Mouse (Mus musculus) ovary, postnatal 36 days (tissue): ENCODE measurements around the gene Apba1.

Experiments used
- DNase-seq: peaks from one replicate; pipeline ENCODE4 v3.0.0; 2022; ENCODE audit warnings: low spot score, mixed read lengths

The Apba1 gene

DNA sequence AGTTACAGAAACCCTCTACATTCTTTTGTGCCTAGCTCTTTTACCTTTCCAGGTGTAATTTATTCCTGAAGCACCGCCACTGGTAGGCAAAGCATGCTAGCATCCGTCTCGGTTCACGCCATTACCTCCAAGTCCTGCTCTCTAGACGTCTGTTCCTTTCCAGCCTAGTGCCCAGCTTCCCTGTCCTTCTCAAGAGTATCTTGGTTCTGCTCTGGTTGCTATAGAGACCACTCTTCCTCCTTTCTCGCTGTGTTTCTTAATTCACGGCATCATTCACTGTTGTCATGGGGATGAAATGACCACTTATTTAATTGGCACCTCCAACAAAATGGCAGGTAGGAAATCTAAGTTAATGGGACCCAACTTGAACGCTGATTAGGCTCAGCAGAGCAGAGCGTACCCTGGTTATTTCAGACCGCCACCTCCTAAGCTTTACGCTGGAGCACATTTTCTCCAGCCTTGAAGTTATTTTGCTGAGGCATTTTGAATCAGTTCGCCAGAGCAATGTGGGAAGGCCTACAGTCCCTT, 182.8 kb downstream of the Apba1 start:
- DNase-seq = no peak

DNA sequence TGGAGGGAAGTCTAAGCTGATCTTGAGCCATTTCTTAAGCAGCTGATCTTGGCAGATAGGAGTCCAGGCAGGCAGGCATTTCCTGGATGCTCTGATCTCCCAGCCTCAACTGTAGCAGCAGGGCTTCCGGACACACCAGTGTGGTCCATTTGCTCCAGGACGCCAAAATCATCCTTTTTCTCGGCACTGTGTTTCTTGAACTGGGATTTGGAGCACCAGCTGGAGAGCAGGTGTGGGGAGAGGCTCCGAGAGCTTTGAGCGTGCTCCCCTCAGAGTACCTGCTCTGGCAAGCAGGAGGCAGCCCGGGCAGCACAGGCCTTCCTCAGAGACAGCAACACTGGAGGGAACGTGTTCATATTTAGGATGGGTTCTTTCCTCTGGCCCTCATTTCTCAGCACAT, 184.2 kb downstream of the Apba1 start:
- no peak for DNase-seq

DNA sequence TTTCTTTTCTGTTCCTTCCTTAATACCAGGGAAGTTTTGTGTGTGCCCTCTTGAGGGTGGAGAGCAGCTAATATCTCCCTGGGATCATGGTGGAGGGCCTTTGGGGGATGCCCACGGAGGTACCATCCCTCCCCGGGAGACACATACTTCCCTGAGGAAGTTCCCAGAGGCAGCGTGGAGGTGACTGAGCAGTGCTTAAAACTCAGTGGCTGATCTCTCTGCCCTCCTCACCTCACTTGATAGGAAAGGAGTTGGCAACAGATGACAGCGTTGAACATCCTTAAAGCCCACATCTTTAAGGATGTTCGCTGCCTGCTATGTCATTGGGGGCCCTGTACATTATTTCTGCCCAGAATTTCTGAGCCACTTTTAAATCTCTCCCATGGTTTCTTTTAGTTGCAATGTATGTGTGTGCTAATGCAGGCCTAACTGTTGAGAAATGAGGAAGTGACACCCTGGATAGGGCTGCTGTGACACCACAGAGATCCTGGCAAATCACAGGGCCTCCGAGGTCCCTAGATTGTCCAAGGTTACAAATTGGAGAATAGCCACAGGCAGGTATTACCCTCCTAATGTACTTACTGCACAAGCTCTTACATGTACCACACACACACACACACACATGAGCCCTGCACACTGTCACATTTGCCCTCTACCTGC, 187.5 kb downstream of the Apba1 start:
- DNase-seq = no peak

DNA sequence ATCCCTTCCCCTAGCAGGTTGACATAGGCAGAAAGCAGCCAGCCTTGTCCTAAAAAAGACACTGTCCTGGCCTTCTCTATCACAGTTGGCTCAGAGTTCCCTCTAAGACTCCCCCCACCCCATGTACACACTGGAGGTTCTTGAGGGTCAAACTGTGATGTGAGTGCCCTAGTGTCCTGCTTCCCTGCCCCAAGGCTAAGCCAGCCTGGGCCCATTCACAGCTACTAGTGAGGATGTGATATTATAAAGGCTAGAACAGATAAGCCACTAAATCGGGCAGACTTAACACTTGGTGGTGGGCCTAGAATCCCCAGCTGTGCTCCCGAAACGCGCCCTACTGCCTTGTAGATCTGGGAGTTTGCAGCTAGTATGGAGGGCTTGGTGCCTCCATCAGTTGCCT, 188.1 kb downstream of the Apba1 start:
- no peak for DNase-seq

DNA sequence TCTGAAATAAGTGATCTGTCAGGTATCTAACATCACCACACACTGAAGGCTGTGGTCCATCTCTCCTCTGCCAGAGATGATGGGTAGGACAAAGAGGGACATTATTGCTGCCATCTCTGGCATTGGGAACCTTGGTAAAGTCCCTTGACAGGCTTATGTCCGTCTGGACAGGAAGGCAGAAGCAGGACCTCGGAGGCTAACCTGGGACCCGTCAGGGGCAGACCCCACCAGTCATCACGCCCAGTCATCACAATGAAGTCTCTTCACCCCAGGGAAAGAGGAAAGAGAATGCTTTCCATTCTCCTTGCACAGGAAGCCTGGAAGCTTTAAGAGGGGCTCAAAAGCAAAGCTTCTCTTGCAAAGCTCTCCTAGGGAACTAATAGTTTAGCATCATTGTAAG, 189.2 kb downstream of the Apba1 start:
- DNase-seq = no peak

DNA sequence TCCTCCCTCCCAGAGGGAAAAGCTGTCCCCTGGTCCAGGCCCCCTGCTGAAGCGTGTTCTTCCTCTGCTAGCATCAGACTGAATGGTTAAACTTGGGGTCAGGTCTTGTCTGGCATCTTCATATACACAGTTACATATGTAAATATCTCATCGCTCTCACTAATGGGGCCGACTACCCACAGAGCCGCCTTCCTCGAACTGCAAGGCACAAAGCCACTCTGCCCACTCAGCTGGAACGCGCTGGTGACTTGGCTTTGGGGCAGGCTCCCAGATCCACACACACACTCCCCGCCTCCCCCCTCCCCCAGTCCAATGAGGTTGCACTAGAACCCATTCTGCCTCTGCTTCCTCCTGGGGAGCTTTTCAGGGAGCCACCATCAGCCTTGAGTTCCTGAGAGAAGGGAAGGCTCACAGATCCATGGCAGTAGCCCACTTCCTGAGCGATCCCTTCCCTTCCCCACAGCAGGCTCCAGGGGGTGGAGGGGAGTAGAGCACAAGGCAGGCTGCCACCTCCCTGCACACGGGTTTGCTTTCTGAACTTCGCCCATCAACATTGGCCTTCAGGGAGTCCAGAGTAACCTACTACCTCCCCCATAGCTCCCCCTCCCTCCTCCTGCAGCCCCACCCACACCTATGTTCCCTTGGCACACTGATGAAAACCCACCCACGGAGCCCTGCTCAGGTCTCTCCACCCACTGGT, 189.8 kb downstream of the Apba1 start:
- DNase-seq = no peak

DNA sequence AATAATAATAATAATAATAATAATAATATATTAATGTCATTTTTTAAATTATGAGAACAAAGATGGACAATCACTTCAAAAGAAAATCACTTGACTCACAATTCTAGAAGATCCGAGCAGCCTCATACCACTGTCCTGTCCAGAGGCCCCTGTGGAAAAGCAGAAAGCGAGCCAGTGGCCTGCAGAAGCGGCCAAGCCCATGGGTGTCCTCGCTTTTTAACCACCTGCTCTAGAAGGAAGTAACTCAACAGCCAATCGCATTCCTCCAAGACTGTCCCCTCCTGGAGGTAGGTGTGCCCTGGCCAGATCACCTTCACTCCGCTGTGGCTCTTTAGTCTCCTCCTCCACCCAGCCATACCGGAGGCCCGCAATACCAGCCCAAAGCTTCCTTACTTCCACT, 196.8 kb downstream of the Apba1 start:
- no peak for DNase-seq

DNA sequence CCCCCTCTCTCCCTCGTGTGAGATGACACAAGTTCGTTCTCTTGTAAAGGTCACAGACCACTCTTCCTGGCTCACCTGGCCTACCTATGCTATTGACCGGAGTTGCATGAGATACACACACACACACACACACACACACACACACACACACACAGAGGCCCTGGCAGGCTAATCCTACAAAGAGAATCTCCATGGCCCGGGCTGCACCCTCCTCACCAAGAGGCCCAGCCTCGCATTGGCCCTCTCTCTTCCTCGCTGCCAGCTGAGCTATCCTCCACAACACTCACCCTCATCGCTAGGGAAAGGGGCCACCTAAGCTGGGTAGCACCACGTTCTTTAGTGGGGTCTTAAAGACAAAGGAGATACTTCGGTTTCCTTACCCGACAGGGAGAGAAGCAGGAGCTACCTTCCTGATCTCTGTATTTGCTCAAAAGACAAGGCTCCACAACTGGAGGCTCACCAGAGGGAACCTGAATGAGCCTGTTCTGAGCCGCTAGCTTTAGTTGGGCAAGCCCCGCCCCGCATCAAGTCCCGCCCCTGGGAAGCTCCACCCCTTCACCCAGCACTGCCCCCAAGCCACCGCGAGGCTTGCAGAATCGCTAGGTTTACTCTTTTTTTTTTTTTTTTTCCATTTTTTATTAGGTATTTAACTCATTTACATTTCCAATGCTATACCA, 197.8 kb downstream of the Apba1 start:
- peak; percentile 35 for DNase-seq

DNA sequence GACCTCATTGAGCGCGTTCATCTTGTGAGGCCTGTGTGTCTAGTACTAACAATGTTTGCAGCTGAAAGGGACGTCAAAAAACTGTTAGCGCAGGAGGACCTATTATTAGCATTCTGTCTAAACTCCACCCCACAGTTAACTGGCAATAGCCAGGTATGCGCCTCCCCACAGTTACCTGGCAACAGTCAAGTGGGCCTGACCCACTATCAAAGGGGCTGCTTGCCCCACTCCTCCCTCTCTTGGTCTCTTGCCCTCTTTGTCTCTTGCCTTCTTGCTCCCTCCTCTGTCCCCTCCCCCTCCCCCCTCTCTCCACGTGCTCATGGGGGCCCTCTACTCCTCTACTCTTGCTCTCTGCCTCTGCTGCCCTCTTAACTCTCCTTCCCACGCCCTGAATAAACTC, 198.9 kb downstream of the Apba1 start:
- DNase-seq = no peak

DNA sequence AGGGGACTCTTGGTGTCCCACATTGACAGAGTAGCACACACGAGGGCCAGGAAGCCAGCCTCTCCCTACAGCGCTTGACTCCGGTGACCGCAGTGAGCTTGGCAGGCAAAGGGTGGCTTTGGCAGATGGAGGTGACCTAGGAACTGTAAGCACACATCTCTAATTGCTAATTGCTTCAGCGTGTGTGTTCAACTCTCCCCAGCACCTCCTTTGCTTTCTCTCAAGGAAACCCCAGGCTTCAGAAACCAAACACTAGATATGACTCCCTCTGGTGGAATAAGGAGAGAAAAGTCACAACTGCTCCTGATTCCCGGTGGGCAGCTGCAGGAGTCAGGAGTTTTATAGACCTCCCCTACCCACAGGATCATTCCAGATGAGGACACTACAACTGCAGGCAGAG, 200.2 kb downstream of the Apba1 start:
- DNase-seq = no peak

DNA sequence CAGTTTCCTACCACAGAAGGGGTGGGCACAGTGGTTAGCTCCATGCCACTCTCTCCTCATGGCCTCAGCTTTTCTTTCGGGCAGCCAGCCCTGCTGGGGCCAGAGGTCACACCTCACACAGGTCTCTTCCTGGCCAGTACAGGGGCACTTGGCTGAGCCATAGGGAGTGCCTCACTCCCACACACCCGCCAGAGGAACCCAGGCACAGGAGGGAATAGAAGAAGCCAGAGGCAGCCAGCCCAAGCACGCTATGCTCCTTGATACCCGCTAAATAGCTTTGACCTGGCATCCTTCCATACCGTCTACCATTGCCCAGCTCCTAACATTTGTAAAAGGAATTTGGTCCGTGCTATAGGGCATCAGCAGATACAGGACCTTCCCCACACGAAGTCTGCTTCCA, 201.2 kb downstream of the Apba1 start:
- DNase-seq = peak; percentile 39

DNA sequence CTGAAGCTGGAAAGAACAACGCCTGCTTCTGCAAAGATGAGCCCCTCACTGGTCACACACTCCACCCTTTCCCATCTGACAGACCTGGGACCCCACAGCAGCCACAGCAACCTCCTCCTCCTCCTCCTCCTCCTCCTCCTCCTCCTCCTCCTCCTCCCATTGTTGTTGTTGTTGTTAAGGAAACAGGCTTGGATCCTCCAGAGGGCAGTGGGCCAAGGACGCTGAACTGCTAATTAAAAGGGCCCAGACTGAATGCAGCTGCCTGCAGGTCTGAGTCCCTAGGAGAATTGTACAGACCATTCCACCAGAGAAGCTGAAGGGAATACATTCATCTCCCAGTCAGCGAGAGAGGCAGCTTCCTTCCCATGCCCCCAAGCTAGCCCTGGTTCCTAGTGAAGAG, 201.6 kb downstream of the Apba1 start:
- peak; percentile 46 for DNase-seq

DNA sequence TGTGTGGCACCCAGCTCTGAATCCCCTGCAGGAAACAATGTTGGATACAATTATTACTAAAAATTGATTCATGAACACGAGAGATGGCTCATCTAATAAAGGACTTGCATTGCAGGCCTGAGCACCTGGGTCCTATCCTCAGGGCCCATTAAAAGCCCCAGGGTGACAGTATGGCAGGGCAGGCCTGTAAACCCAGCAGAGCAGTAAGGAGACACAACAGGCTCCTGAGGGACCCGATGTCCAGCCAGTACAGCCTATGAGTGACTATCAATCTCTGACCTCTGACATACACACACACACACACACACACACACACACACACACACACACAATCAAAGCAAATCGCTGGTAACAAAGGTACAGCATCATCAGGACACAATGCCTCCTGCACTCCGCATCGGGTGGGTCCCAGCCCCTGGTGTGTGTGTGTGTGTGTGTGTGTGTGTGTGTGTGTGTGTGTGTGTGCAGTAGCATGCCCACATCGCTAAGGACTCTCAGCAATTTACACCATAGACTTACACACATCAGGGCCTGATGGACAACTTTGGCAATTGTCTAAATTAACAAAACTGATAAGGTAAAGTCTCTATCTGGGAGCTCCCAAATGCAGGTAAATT, 202.3 kb downstream of the Apba1 start:
- no peak for DNase-seq

DNA sequence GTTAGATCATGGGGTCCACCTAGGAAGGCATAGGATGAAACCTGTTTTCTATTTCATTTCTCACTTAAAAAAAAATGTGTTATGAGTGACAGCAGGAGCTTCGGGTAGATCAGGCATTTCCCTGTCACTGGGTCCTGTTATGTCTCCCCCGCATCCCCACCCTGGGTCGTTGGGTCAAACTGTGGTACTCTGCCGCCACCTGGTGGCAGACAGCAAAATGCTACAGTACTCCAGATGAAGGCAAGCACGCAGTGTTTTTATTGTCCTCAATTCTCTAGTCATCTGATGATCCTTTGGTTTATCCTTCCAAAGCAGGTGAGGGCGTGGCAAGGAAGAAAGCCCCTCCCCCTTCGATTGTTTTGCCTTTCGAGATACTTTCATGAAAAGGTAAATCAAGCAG, 202.8 kb downstream of the Apba1 start:
- DNase-seq = peak; percentile 74

DNA sequence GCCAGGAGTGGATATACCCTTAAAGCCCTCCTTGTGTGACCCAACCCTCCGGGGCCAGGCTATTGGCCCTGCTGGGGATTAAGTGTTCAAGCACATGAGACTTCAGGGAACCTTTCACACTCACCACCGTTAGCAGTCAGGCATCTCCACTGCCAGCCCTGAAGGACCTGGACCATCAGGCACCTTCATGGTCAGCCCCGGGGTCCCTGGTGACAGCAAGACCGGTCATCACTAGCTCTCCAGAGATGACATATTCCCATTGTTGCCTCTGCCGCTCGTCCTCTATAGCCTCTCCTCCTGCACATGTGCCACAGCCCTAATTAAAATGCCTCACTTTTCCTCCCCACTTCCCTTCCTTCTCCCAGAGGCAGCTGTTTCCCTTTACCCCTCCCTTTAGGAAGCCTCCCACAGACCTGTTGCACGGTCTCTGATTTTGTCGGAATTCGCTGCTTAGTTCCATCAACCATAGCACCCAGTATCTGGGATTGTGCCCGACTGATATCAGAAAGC, 205.8 kb downstream of the Apba1 start:
- DNase-seq = no peak

DNA sequence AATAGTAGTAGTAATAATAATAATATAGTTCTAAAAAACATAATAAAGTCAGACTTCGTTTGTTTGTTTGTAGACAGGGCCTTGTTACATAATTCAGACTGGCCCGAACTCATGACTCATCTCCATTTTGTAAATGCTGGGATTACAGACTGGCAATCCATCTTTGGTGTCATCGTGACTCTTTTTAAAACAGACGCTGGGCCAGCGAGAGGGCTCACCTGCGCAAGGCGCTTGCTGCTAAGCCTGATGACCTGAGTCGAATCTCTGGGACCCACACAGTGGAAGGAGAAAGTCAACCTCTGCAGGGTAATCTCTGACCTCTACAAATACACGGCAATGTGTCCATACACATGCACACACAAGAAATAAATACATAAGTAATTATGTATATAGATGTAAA, 207.7 kb downstream of the Apba1 start:
- DNase-seq = no peak

DNA sequence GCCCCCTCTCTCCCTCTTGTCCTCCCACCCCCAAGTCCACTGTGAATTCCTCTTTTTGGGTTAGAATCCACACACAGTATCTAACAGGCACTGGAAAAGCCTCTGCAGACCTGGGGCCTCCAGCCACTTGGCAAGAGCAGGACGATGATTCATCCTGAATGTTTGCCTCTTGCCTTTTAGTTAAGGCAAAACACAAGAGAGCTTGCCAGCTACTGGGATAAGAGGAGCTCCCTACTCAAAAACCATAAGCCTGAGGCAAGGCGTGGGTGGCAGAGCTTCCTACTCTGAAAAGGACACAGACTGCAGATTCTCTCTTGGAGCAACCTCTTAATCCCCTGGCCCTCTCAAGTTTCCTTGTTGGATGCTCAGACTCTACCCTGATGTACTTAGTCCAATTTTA, 208.5 kb downstream of the Apba1 start:
- peak; percentile 51 for DNase-seq

DNA sequence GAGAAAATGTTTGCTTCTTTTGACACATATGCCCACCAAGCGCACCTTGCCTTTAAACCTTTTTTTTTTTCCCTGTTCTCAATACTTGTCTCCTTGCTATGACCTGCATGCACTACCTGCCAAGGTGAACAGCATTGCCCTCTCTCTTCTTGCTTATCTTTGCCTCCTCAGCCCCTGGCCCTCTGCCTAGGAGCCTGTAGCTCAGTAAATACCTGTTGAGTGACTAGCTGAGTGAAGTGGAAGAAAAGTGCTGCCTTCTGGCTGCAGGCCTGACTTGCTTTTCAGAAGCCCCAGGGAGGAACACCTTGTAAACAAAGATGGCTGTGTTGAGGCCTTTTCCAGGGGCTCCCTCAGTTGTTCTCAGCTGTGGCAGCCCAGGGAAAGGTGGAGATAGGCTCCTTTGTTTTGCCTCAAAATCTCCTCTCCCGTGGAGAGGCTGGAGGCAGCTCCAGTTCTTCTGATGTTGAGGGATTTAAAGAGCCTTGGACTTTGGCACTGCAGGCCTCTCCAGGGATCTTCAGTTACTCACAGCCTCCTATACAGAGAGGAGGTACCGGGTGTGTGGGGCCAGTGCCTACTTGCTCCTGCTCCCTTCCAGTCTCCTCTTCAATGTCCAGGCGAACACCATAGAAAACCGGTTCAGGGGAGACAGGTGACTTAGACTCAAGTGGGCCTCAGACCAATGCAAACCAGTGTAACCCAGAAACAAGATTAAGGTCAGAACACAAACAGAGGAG, 209.6 kb downstream of the Apba1 start:
- DNase-seq = no peak

DNA sequence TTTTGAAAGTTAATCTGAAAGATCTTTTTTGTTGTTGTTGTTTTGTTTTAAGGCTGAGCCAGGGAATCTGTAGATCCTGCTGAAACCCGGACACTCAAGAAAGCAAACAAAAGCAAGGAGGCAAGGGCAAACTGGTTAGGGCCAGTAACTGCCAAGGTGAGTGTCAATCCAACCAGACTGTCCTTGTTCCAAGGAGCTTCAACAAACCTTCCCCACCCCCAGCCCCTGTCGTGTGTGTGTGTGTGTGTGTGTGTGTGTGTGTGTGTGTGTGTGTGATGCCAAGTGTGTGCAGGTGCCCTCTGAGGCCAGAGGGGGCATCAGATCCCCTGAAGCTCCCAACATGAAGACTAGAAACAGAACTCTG, 210.2 kb downstream of the Apba1 start:
- DNase-seq = no peak

DNA sequence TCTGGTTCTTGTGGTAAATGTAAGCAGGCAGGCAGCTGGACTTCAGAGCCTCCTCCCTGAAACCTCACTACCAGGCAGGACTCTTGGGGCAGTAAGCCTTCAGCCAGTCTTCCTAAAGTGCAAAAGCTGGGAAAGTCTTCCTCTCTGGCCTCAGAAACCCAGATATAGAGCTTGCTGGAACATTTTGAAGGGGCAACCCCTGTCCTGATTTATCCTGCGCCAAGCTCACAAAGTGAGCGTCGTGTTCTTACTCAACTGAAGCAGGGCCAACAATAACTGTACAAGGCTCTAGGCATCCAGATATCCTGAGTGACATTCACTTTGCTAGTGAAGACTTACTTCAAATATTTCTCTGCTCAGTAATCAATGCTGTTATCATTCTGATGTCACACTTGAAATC, 211.7 kb downstream of the Apba1 start:
- DNase-seq = no peak

DNA sequence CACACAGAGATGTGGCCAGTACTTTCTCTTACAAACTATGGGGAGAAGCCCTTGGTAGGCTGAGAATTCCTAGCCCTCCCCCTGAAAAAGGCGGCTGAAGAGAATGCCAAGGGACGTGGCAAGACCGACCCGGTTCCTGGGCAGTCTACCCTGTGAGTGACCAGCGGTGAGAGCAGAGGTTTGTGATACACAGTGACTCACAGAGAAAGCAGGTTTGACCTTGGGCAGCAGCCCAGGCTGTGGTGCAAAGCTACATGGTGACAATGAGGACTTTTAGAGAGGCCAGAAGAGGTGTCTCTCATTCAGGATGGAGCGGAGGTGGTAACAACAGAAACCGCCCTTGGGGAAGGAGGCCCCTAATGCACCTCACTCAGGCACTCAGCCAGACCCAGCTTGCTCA, 212.7 kb downstream of the Apba1 start:
- DNase-seq = no peak
